Mouse (Mus musculus) kidney, embryonic 16.5 days (tissue): ENCODE measurements around the gene Zfp428. TPM values are rescaled to one million over a fixed set of nuclear protein-coding genes. Genes with fewer than 3 reads are reported as not detected.
A peak's percentile ranks its signal among the peaks of the same experiment; 100 is the strongest.

Experiments
- ATAC-seq: fragments of 200-750 bp; cut with Nextera tagmentation; 2 replicates; pipeline ENCODE4 v1.8.0; 2017; ENCODE audit warnings: moderate TSS enrichment; ENCODE audit not compliant: low FRiP score, low TSS enrichment
- H3K27ac ChIP-seq: fragments of 300-500 bp; sonication (generic); 2 replicates; pipeline ENCODE4 v1.5.1; 2014; ENCODE audit warnings: low read length
- H3K27me3 ChIP-seq: fragments of 300-500 bp; sonication (generic); 2 replicates; pipeline ENCODE4 v1.6.1; 2014; ENCODE audit warnings: low read length, control low read depth, mixed read lengths; ENCODE audit not compliant: insufficient read depth
- H3K36me3 ChIP-seq: fragments of 300-500 bp; sonication (generic); 2 replicates; pipeline ENCODE4 v1.6.1; 2014; ENCODE audit warnings: low read length, control low read depth, mixed read lengths; ENCODE audit not compliant: insufficient read depth
- H3K4me1 ChIP-seq: fragments of 300-500 bp; sonication (generic); 2 replicates; pipeline ENCODE4 v1.6.1; 2014; ENCODE audit warnings: low read length, control low read depth, mixed read lengths; ENCODE audit not compliant: insufficient read depth
- H3K4me2 ChIP-seq: fragments of 300-500 bp; sonication (generic); replicated peaks from 2 replicates; pipeline ENCODE4 v1.6.1; 2014; ENCODE audit warnings: low read depth, low read length
- H3K4me3 ChIP-seq: fragments of 300-500 bp; sonication (generic); 2 replicates; pipeline ENCODE4 v1.5.1; 2014; ENCODE audit warnings: mild to moderate bottlenecking, low read length
- H3K9ac ChIP-seq: fragments of 300-500 bp; sonication (generic); replicated peaks from 2 replicates; pipeline ENCODE4 v1.6.1; 2014; ENCODE audit warnings: low read length
- H3K9me3 ChIP-seq: fragments of 300-500 bp; sonication (generic); 2 replicates; pipeline ENCODE4 v1.6.1; 2016; ENCODE audit warnings: low read length, control low read depth
- WGBS: fragments of 180-500 bp; shearing (Covaris S2); extraction: QIAGEN DNeasy Blood & Tissue Kit; methylation state at CpG from one replicate; pipeline ENCODE4 v1.1.7; 2014; 5-methylcytosine and 5-hydroxymethylcytosine counted together
- polyA plus RNA-seq: library from polyadenylated mRNA; unstranded; fragments of >200 nt; fragmentation: Nextera tagmentation; extraction: Ambion mirVana; gene quantifications from 2 replicates; pipeline ENCODE4 v1.2.1, GENCODE M21; 2015

Gene Zfp428
- polyA plus RNA-seq, 1 experiment from 2014 or later, result 67.6 TPM

GRCm38 (mm10) chr7:24538154-24538553 lies 31.3 kb downstream of the Zfp428 start:
- H3K4me1 ChIP-seq, result peaks cover 27% of the 10 kb centered on the region
- H3K4me3 ChIP-seq, result no peak overlapping the region
- H3K4me2 ChIP-seq, result no peak overlapping the region
- H3K27me3 ChIP-seq, result no peaks in the 10 kb centered on the region
- H3K9me3 ChIP-seq, result peaks cover 3% of the 10 kb centered on the region; the same call in 1 of the 2 replicates
- no peak overlapping the region for H3K9ac ChIP-seq
- WGBS, result 39% methylated on average over 5 of the region's 5 CpGs
- no peak overlapping the region for H3K27ac ChIP-seq
- ATAC-seq, result no peak
- peaks cover 21% of the 10 kb centered on the region for H3K36me3 ChIP-seq

- peaks cover 3% of the 10 kb centered on the region; the same call in 1 of the 2 replicates for H3K9me3 ChIP-seq
- H3K4me3 ChIP-seq, result no peak overlapping the region
- H3K4me2 ChIP-seq, result no peak overlapping the region
- ATAC-seq, result no peak
- no peak overlapping the region for H3K27ac ChIP-seq
- H3K9ac ChIP-seq, result no peak overlapping the region
- H3K36me3 ChIP-seq, result peaks cover 15% of the 10 kb centered on the region
- WGBS, result 82% methylated on average over 5 of the region's 5 CpGs
- H3K4me1 ChIP-seq, result peaks cover 24% of the 10 kb centered on the region
- H3K27me3 ChIP-seq, result no peaks in the 10 kb centered on the region
Observed at GRCm38 (mm10) chr7:24538701-24539100, 31.9 kb downstream of the Zfp428 start.

GRCm38 (mm10) chr7:24539686-24540085 lies 32.9 kb downstream of the Zfp428 start:
- no peaks in the 10 kb centered on the region for H3K27me3 ChIP-seq
- no peak overlapping the region for H3K27ac ChIP-seq
- no peak for ATAC-seq
- peaks cover 10% of the 10 kb centered on the region for H3K36me3 ChIP-seq
- H3K4me3 ChIP-seq, result no peak overlapping the region
- H3K9me3 ChIP-seq, result peaks cover 3% of the 10 kb centered on the region
- WGBS, result 97% methylated on average over 4 of the region's 4 CpGs
- H3K4me1 ChIP-seq, result peaks cover 20% of the 10 kb centered on the region
- H3K9ac ChIP-seq, result no peak overlapping the region
- no peak overlapping the region for H3K4me2 ChIP-seq

GRCm38 (mm10) chr7:24544506-24544905 lies 37.7 kb downstream of the Zfp428 start:
- H3K4me1 ChIP-seq, result peaks cover 14% of the 10 kb centered on the region
- no peak overlapping the region for H3K9ac ChIP-seq
- no peak overlapping the region for H3K4me2 ChIP-seq
- no peak for ATAC-seq
- H3K9me3 ChIP-seq, result no peaks in the 10 kb centered on the region; the same call in 1 of the 2 replicates
- no peak overlapping the region for H3K4me3 ChIP-seq
- H3K27me3 ChIP-seq, result no peaks in the 10 kb centered on the region
- WGBS, result 90% methylated on average over 2 of the region's 2 CpGs
- peaks cover 6% of the 10 kb centered on the region for H3K36me3 ChIP-seq
- no peak overlapping the region for H3K27ac ChIP-seq

DNA sequence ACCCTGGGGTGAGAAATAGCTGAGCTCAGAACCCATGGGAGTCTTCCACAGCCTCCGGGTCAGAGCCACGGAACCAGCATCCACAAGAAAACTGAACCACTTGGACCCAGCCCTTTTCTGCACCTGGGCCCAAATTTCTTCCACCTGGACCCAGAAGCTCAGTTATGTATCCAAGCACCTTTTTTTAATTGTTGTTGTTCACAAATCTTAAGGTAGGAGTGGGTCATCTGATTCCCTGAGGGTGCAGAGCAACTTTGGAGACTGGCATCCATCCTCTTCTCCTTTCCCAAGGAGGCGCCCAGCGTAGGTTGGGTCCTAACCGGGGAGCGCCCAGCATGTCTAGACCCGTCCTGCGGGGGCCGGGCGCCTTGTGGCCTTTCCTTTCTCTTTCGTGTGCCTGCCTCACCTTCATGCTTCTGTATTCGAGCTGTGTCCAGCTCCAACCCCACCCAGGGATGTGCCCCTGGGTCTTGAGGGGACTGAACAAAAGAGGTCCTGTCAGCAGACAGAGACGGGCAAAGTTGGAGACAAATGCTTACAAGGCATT lies 39.3 kb downstream of the Zfp428 start, which contains the start of the genes Pinlyp and Xrcc1:
Gene Pinlyp, minus strand, starts transcription at position 51 of the 547 bp plus-strand sequence.
Gene Xrcc1, plus strand, starts transcription at position 222 of the 547 bp plus-strand sequence.
- Histone ChIP-seq H3K9me3 (no peaks in the 10 kb centered on the region; the same call in 1 of the 2 replicates), H3K36me3 (peaks cover 20% of the 10 kb centered on the region), H3K4me2 (peak within 1 kb of the TSS; percentile 73), H3K9ac (peak within 1 kb of the TSS; percentile 92), H3K4me1 (peaks cover 14% of the 10 kb centered on the region), H3K27me3 (no peaks in the 10 kb centered on the region), H3K27ac (peak within 1 kb of the TSS; percentile 95), H3K4me3 (peak within 1 kb of the TSS; percentile 93)
- peak; percentile 9; the same call in 1 of the 2 replicates for ATAC-seq
- WGBS, result 20% methylated on average over 13 of the region's 13 CpGs

GRCm38 (mm10) chr7:24546634-24547389 lies 40.0 kb downstream of the Zfp428 start:
- no peaks in the 10 kb centered on the region for H3K27me3 ChIP-seq
- peak overlapping the region; percentile 73 for H3K4me2 ChIP-seq
- WGBS, result under 1% methylated on average over 57 of the region's 57 CpGs
- peak overlapping the region; percentile 95 for H3K27ac ChIP-seq
- H3K9me3 ChIP-seq, result no peaks in the 10 kb centered on the region; the same call in 1 of the 2 replicates
- peaks cover 14% of the 10 kb centered on the region for H3K4me1 ChIP-seq
- peak; percentile 99 for ATAC-seq
- H3K36me3 ChIP-seq, result peaks cover 20% of the 10 kb centered on the region
- peak overlapping the region; percentile 93 for H3K4me3 ChIP-seq
- peak overlapping the region; percentile 92 for H3K9ac ChIP-seq

DNA sequence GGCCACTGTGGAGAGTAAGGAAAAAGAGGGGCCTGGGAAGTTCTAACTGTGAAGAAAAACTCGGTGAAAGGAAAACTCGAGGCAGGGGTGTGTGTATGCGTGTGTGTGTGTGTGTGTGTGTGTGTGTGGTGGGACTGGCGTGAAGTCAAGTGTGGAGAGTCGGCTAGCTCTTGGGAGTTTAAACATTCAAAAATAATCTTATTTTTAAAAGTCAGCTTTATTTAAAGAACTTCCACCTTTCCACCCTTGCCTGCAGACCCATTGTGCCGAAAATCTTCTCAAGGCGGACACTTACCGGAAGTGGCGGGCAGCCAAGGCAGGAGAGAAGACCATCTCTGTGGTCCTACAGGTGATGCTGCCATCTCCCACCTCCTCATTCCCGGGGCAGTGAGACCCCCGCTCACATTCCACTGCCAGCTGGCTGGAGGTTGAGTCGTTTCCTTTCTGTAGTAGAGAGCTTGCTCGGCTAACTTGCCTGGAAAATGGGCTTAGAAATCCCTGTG lies 40.8 kb downstream of the Zfp428 start:
- ATAC-seq, result peak; percentile 0; the same call in 1 of the 2 replicates
- Histone ChIP-seq H3K27me3 (no peaks in the 10 kb centered on the region), H3K27ac (peak overlapping the region; percentile 79), H3K4me1 (peaks cover 14% of the 10 kb centered on the region), H3K4me2 (peak overlapping the region; percentile 73), H3K36me3 (peaks cover 27% of the 10 kb centered on the region), H3K9ac (peak overlapping the region; percentile 92), H3K9me3 (no peaks in the 10 kb centered on the region; the same call in 1 of the 2 replicates), H3K4me3 (peak overlapping the region; percentile 93)
- WGBS, result 21% methylated on average over 13 of the region's 13 CpGs

- Histone ChIP-seq H3K4me2 (no peak overlapping the region), H3K36me3 (peaks cover 54% of the 10 kb centered on the region), H3K4me1 (peaks cover 6% of the 10 kb centered on the region), H3K9ac (no peak overlapping the region), H3K27ac (no peak overlapping the region), H3K9me3 (no peaks in the 10 kb centered on the region), H3K27me3 (no peaks in the 10 kb centered on the region), H3K4me3 (no peak overlapping the region)
- no peak for ATAC-seq
- WGBS, result 71% methylated on average over 12 of the region's 12 CpGs
Observed at GRCm38 (mm10) chr7:24551985-24552759, 45.4 kb downstream of the Zfp428 start.

- Histone ChIP-seq H3K27me3 (no peaks in the 10 kb centered on the region), H3K36me3 (peaks cover 46% of the 10 kb centered on the region), H3K4me1 (no peaks in the 10 kb centered on the region), H3K9me3 (no peaks in the 10 kb centered on the region), H3K4me2 (no peak overlapping the region), H3K27ac (no peak overlapping the region), H3K9ac (no peak overlapping the region), H3K4me3 (no peak overlapping the region)
- WGBS, result 70% methylated on average over 10 of the region's 10 CpGs
- ATAC-seq, result no peak
Observed at GRCm38 (mm10) chr7:24555786-24556185, 49.0 kb downstream of the Zfp428 start.
